Mouse (Mus musculus): ENCODE data around the gene Ebf1.

DNA sequence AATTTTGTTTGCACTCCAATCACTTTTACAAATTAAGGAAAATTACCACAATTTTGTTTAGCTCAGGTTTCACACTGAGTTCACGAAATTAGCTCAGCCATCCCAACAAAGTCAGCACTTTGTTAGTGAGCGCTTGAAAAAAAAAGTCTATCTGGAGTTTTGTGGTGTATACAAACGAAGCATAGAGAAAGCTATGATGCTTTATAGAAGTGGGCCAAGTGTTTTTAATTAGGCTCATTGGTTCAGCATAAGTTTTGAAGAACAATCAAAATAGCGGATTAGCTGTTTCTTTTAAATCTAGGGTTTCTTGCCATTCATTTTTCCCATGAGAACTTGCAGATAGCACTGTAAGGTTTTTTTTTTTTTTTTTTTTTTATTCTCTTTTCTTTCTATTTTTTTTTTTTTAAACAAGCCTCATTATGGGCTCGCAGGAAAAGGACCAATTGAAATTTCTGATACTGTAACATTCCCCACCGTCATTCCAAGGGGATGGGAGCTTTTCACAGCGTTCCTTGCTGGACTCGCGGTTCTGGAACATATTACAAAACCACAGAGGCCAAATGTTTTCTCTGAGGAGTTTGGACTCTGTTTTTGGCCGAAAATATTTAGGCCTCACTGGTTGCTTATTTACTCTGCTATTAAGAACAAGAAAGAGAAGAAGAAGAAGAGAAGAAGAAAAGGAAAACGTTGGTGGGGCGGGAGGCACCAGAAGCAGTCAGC, 308.8 kb downstream of the Ebf1 start:
- TF ChIP-seq POLR2A (IDR thresholded peaks at IDR 0.05; ENCODE audit: borderline replicate concordance, control insufficient read depth, low read depth, low read length) (no peak), CTCF (IDR thresholded peaks at IDR 0.05; ENCODE audit: control insufficient read depth, insufficient read depth, low read length) (no peak)

Measured in bone marrow, adult 2 months (tissue).